Mouse (Mus musculus): ENCODE data around the gene Thrb.

The Thrb gene

GRCm38 (mm10) chr14:17713297-17713904, 53.3 kb downstream of the Thrb start:
- no peak for DNase-seq (ENCODE audit: low read depth)

- DNase-seq (ENCODE audit: low read depth): no peak
Observed at GRCm38 (mm10) chr14:17719494-17719893, 59.4 kb downstream of the Thrb start.

- DNase-seq (ENCODE audit: low read depth): peak; percentile 56
Observed at GRCm38 (mm10) chr14:17722824-17723445, 62.9 kb downstream of the Thrb start.

GRCm38 (mm10) chr14:17724577-17724976, 64.5 kb downstream of the Thrb start:
- DNase-seq (ENCODE audit: low read depth): no peak

GRCm38 (mm10) chr14:17726906-17727305, 66.8 kb downstream of the Thrb start:
- no peak for DNase-seq (ENCODE audit: low read depth)

- DNase-seq (ENCODE audit: low read depth): no peak
Observed at GRCm38 (mm10) chr14:17727878-17728277, 67.8 kb downstream of the Thrb start.

- DNase-seq (ENCODE audit: low read depth): no peak
Observed at GRCm38 (mm10) chr14:17728889-17729288, 68.8 kb downstream of the Thrb start.

- no peak for DNase-seq (ENCODE audit: low read depth)
Observed at GRCm38 (mm10) chr14:17731020-17731419, 71.0 kb downstream of the Thrb start.

GRCm38 (mm10) chr14:17733077-17733778, 73.2 kb downstream of the Thrb start:
- DNase-seq (ENCODE audit: low read depth): no peak

- no peak for DNase-seq (ENCODE audit: low read depth)
Observed at GRCm38 (mm10) chr14:17733779-17734137, 73.7 kb downstream of the Thrb start.

- DNase-seq (ENCODE audit: low read depth): no peak
Observed at GRCm38 (mm10) chr14:17735440-17735839, 75.4 kb downstream of the Thrb start.

GRCm38 (mm10) chr14:17740903-17741302, 80.8 kb downstream of the Thrb start:
- no peak for DNase-seq (ENCODE audit: low read depth)

- no peak for DNase-seq (ENCODE audit: low read depth)
Observed at GRCm38 (mm10) chr14:17742264-17742663, 82.2 kb downstream of the Thrb start.

- no peak for DNase-seq (ENCODE audit: low read depth)
Observed at GRCm38 (mm10) chr14:17742902-17743712, 83.0 kb downstream of the Thrb start.

- DNase-seq (ENCODE audit: low read depth): no peak
Observed at GRCm38 (mm10) chr14:17743713-17744158, 83.7 kb downstream of the Thrb start.

GRCm38 (mm10) chr14:17747922-17748321, 87.9 kb downstream of the Thrb start:
- no peak for DNase-seq (ENCODE audit: low read depth)

- no peak for DNase-seq (ENCODE audit: low read depth)
Observed at GRCm38 (mm10) chr14:17748945-17749344, 88.9 kb downstream of the Thrb start.

- no peak for DNase-seq (ENCODE audit: low read depth)
Observed at GRCm38 (mm10) chr14:17751911-17752310, 91.8 kb downstream of the Thrb start.

- no peak for DNase-seq (ENCODE audit: low read depth)
Observed at GRCm38 (mm10) chr14:17753429-17753828, 93.4 kb downstream of the Thrb start.

GRCm38 (mm10) chr14:17756732-17757131, 96.7 kb downstream of the Thrb start:
- no peak for DNase-seq (ENCODE audit: low read depth)

GRCm38 (mm10) chr14:17767987-17768386, 107.9 kb downstream of the Thrb start:
- DNase-seq (ENCODE audit: low read depth): no peak

- no peak for DNase-seq (ENCODE audit: low read depth)
Observed at GRCm38 (mm10) chr14:17774404-17774803, 114.3 kb downstream of the Thrb start.

GRCm38 (mm10) chr14:17781921-17782320, 121.9 kb downstream of the Thrb start:
- DNase-seq (ENCODE audit: low read depth): no peak
